Mouse (Mus musculus): ENCODE data around the gene Purb.

Gene Purb

DNA sequence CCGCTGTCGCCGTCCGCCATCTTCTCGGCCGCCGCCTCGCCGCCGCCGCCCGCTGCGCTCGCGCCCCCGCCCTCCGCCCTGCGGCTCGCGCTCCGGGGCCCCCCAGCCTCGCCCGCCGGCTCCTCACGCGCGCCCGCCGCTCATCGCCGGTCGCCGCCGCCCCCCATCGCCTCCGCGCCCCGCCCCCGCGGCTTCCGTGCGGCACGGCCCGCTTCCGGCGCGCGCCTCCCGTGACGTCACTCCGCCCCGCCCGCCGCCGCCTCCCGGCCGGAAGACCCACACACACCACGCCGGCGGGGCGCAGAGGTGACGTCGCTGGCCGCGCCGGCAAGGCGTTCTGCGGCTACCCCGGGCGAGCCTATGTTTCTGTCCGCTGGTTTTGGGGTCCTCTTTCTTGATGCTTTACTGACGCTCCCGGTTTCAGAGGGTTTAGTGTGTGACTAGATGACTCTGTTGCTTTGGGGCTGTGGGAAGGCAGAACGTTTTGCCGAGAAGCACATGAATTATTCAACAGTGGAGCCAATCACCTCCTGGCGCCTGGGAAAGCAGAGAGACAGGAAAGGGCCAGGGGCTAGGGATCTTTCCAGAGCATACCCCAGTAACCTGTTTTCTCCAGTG, at the start of gene Purb:
Gene Purb (minus strand): TSS at position 51 of the 618 bp plus-strand sequence.
- peak; percentile 91 for DNase-seq (ENCODE audit: low read depth)

DNA sequence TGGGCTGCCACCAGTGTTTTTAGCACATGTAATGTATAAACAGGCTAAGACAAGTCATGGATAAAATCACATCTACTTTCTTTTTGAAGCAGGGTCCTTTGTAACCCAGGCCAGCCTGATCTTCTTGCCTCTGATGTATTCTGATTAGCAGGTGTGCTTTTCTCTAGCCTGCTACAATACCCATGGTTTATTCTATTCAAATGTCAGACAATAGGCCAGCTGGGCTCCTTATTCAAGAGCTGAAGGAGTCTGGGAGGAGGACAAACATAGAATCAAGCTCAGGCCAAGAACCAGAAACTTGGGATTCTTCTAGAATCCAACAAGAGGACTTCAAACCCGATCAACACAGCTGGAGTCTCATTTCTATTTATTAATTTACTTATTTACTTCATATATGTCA, 49.5 kb upstream of the Purb start:
- DNase-seq (ENCODE audit: low read depth), result no peak

DNA sequence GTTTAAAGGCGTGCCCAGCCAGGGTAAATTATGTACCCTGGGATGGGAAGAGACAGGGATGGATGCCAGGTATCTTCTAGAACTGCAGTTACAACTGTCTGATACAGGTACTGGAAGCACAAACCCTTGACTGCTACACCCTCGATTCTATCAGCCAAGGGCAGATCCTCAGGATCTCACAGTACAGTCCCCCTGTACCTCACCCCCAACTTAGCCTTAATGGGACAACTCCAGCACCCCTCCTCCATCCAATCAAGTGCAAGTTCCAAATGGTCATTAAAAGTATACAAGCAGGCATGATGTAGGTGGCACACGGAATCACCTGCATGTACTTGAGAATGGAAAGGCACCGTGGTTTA, 49.1 kb upstream of the Purb start:
- DNase-seq (ENCODE audit: low read depth), result no peak

DNA sequence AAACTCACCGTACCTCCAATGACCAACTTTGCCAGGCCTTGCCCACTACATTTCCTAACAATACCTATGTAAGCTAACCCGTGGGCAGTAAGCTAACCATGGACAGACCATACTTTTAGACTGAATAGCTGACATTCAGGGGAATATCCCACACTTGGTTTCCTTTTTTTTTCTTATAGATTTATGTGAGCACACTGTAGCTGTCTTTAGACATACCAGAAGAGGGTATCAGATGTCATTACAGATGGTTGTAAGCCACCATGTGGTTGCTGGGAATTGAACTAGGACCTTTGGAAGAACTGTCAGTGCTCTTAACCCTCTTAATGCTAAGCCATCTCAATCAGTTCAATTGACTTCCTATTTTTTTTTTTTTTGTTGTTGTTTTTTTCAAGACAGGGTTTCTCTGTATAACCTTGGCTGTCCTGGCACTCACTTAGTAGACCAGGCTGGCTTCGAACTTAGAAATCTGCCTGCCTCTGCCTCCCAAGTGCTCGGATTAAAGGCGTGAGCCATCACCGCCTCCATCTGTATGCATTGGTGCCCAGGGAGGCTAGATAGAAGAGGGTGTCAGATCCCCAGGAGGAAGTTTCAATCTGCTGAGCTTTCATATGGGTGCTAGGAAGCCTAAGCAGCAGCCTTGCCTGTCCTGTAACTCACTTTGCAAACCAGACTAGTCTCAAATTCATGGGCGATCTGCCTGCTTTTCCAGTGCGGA, 48.6 kb upstream of the Purb start:
- no peak for DNase-seq (ENCODE audit: low read depth)

DNA sequence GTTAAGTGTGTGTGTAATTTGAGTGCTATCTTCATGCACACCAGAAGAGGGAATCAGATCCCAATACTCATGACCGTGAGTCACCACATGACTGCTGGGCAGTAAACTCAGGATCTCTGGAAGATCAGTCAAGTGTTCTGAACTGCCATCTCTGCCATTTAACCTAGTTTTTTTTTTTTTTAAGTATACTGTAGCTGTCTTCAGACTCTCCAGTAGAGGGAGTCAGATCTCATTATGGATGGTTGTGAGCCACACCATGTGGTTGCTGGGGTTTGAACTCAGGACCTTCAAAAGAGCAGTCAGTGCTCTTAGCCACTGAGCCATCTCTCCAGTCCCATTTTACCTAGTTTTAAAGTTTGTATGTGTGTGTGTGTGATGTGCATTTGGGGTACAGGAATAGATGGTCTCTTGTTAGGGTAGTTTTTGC, 48.0 kb upstream of the Purb start:
- peak; percentile 47 for DNase-seq (ENCODE audit: low read depth)

DNA sequence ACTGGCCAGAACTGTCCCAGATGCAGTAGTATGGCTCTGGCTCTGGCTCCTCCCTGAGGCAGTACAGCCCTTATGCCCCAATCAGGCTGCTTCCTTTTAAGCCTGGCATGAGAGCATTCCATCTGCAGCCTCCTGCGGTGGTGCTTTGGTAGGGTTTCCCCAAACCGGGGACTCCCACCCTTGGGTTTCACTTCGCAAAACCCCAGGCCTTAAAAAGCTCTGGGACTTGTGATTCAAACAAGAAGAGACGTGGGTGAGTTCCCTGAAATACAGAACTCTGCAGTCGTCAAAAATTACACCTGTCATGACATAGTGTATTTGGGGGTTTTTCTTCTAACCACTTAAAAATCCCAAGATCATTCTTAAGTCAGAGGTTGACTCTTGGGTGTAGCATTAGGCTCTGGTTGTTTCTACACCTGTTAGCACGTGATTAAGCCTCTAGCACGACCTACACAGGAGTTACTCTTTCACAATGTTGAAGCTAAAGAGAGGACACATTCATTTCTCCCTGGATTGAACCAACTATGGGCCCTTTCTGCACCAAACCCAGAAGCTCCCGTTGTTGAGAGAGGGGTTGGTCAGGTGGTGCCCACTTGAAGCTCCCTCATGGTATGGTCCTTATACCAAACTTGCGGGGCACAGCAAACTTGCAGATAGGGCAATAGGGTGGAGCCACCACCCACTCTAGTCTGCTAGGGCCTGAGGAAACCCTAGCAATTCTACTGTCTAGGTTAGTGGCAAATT, 47.2 kb upstream of the Purb start:
- DNase-seq (ENCODE audit: low read depth), result peak; percentile 53

DNA sequence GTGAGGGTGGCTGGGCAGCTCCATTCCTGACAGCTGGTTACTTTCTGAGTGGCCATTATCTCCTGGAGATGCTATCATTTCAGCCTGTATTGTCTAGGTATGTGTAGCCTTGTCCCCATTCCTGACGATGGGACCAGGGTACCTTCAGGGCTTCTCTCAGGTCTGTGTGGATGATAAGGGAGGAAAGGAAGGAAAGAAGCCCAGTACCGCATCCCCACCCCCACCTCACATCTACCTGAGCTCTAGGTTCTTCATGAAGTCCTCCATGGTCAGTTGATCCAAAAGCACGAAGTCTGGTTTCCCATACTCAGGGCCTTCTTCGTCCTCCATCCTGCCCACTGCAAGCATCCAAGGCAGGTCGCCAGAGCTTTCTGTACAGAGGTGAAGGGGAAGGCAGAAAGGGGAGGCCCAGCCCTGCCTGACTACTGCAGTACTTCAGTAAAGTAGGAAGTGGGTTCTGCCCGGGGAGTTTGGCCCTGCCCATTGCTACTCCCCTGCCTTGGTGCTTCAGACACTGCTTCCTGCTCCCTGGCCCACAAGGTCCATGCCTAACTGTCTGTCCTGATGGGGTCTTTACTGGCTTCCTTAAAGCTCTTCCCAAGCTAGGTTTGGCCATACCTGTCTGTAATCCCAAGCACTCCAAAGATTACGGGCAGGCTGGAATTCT, 44.9 kb upstream of the Purb start, which contains the start of gene Myo1g:
Gene Myo1g (minus strand): TSS at position 459 of the 667 bp plus-strand sequence.
- DNase-seq (ENCODE audit: low read depth), result peak; percentile 74

DNA sequence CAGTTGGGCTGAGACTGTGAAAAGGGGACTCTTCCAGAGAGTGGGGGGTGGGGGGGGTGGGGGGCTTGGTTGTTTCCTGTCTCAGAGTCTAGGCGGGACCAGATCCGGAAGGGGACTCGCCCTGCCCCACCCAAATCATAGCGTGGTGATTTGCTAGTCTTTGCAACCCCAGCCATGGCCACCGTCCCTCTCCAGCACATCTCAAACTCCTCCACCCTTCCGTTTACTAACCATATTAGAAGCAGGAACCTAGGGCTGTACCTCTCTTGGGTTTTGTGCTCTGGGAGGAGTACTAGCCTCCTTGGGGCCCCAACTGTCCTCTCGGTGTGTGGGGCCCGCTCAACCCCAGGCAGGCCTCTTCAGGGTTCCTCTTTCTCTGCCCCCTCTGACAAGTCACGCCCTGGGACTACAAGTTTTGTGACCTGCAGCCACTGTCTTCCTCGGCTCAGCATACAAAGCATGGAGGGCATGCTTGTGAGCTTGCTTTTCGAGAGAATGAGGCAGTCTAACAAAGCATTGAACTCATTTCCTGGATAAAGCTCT, 43.8 kb upstream of the Purb start:
- DNase-seq (ENCODE audit: low read depth), result peak; percentile 42

DNA sequence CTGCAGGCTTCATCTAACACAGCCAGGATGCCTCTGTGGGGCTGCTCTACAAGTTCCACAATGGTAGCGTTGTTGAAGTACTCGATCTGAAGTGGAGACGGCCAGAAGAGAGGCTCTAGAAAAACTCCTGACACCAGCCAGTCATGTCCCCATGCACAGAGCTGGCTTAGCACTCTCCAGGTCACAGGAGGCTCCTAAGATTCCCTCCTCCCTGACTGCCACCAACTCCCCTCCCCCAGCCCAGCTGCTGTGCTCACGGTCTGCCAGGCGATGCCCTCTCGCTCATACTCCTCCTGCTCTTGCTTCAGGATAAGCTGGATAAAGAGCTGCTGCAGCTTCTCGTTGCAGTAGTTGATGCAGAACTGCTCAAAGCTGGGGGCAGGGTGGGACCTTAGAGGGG, 39.1 kb upstream of the Purb start:
- no peak for DNase-seq (ENCODE audit: low read depth)

DNA sequence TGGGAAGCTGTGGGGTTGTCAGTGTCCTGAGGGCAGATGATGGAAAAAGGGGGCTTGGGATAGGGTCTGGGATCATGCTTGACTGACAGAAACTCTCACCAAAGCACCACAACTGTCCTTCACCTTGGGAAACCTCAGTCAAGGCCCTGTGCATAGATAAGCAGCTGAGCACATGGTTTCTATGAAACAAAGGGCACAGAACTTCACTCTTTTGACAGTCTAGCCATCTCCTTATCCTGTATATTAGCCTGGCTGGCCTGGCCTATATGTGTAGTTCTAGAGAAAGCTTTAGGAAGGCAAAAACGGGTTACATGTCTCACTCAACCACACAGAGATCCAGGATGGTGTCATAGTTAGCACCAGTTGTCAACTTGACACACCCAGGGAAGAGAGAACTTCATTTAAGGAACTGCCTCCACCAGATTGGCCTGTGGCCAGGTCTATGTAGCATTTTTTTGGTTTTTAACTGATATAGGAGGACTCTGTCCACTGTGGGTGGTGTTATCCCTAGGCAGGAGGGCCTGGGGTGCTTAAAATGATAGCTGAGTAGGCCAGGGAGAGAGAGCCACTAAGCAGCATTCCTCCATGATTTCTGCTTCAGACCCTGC, 32.7 kb upstream of the Purb start:
- DNase-seq (ENCODE audit: low read depth), result no peak

DNA sequence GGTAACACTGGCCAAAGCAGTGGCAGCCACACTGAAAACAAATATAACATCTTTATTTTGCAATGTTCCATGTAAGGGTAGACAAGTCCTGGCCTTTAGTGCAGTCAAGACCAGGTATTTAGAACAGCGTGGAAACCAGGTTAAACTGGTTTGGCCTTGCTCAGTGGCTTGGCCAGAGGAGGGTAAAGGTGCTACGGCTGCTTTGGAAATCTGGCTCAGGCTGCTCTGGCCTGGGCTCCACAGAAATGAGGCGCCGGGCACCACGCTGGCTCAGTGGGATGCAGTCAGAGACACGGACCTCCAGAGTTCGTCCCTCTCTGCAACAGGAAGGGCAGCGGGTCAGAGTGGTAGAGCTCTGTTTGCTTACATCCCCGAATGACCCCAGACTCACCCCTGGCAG, 30.8 kb upstream of the Purb start:
- no peak for DNase-seq (ENCODE audit: low read depth)

DNA sequence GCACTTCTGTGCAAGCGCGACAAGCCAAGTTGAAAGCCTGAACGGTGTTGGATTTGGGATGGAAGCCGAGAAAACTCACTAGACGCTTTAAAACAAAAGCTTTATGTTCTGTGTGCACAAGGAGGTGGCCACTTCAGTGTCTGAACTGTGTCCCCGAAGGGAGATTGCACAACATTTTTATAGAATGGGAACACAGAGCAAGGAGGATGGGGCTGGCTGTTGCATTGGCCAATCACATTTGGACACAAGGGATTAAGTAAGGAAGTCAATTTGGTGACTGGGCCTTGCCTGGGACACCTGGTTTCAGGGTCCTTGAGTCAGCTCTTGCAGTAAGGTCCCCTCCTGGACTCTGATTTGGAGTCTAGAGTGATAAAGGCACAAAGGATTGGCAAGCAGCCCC, 29.0 kb upstream of the Purb start:
- DNase-seq (ENCODE audit: low read depth), result no peak

DNA sequence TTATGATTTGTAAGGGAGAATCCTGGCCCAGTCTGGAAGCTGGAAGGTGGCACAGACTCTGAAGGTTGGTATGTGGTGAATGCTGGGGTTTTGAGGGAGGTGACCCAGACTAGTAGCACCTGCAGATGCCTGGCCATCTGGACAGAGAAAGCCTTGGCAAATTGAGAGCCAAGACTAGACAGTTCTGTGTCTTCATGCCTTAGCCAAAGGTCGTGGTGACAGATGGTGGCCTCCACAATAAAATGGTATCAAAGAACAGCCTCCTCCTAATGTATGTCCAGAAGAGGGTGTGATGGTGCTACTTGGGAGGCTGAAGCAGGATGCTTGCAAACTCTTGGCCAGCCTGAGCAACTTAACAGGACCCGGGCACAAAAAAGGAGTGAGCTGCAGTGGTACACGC, 28.5 kb upstream of the Purb start:
- DNase-seq (ENCODE audit: low read depth), result no peak

DNA sequence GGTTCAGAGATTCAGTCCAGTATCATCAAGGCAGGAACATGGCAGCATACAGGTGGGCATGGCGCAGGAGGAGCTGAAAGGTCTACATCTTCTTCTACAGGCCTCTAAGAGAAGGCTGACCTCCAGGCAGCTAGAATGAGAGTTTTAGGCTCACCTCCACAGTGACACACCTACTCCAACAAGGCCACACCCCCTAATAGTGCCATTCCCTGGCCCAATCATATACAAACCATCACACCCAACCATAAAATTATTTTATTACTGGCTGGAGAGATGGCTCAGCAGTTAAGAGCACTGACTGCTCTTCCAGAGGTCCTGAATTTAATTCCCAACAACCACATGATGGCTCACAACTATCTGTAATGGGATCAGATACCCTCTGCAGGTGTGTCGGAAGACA, 26.8 kb upstream of the Purb start:
- no peak for DNase-seq (ENCODE audit: low read depth)

DNA sequence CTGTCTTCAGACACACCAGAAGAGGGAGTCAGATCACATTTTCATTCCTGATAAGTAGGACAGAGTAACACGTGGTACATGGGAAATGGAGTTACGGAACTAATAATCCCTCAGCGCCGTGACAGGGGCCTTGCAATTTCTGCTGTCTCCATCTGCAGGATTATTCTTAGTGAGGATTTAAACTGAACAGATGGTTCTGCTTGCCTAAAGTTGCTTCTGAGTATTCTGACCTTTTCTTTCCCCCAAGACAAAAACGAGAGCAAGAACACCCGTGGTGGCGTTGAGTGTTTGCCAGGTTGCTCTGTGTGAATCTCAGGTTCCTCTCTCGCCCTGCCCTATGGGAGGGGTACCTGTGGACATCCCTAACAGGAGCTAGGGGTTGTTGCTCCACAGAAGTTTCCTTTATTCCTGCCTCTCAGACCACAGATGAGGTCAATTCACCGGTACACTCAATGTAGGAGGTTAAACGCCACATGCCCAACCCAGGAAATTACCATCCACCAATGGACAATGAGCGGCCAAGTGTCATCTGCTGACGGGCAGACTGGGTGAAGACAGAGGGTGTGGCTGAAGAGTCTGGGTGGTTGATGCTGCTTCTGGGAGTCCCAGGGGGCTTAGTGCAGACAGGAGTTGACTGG, 21.7 kb upstream of the Purb start:
- DNase-seq (ENCODE audit: low read depth), result peak; percentile 41

DNA sequence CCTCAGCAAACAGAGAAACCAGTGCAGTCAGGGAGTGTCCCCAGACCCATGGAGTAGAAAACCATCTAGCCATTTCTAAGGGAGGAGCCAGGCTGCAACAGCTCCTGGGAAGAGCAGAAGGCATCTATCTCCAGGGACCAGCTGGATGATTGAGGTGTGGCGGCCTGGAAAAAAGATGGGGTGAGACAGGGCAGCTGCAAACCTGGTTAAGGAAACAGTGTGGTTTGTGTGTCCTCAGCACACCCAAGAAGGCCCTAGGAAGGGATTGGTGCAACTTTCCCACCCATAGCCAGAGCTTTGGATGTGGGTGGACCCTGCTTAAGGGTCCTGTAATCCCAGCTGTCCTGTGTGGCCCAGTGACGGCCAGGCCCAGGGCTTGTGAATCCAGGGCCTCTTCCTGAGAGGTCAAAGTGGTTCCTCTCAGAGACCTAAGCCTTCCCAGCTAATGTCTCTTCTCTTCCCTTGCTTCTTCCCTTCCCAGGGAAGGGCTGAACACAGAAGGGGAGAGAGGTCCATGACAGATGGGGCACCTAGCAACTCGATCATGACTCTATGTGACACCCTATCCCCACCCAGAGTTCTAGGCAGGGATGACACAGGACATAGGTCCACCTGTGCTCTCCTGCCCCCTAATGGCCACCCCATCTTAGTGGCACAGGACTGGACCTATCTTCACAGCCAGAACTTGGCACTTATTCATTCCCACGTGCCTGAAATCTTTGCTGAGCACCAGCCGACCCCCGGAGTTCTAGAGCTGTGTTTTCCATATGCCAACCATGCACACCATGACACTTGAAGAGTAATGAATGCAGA, 14.2 kb upstream of the Purb start:
- DNase-seq (ENCODE audit: low read depth), result peak; percentile 70

DNA sequence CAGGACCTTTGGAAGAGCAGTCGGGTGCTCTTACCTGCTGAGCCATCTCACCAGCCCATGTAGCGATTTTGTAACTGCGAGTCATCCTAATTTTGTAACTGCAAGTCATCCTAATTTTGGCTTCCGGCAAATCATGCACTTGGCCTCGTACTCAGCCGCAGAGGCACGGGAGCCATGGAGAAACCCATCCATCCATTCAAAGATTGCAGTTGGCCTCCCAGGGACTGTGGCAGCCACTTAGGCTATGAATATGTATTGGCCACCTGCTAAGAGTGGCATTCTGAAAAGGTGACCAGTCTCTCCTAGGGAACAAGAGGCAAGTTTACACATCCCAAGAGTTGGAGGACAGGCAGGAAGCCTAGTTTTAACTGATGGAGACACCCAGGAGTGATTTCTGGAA, 13.5 kb upstream of the Purb start:
- DNase-seq (ENCODE audit: low read depth), result no peak

DNA sequence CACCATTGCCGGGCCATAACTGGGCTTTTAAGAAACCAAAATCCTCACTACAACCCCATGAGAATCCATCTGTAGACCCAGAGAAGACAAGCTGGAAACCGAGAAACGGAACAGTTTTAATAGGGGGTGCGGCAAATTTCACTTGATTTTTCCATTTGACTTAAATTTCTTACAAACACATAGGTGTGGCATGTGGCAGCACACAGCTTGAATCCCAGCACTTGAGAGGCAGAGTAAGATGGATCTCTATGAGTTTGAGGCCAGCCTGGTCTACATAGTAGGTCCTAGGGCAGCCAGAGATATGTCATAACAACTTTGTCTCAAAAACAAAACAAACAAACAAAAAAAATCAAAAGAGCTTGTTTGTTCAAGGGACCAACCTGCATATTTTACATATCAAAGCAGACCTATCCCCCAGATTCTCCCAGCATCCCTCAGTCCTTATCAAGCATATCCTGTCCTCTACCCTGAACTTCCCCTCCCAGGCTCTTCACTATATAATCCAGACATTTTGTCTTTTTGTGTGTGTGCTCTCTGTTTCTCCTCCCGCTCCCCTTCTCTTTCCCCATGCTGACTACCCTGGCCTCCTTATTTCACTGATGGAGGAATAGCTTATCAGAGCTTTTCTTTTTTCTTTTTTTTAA, 12.4 kb upstream of the Purb start:
- DNase-seq (ENCODE audit: low read depth), result no peak

DNA sequence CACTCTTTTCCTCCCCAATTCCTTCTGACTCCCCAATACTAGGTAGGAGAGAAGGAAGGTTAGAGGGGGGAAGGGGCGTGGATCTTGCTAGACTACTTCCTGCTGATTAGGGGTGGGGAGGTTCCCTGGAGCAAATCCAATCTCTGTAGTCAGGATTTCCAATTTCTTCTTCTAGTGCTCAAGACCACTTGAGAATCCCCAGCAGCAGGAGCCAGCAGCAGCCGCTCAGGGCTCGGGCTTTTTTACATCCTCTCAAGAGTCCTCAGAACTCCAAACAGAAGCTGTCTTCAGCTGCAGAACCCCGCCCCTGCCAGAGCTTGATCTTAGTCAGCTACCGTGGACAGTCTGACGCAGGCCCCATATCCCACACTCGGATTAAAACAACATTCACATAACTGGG, 11.8 kb upstream of the Purb start:
- no peak for DNase-seq (ENCODE audit: low read depth)

DNA sequence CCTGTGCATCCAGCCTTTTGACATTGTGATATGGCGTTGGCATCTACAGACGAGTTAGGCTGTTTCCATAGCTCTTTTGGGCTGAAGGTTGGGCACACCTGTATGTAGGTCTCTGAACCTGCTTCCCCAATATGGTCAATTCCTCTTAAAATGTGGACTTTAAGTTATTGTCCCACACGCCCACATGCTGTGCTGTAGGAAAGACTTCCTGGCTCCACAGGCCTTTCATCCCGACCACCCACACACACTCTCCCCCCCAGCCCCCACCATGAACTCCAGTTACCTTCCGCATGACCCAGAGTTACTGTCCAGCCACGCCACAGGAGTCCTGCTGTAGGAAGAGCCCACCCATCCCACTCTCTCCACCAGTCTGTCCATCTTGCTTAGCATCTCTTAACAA, 11.2 kb upstream of the Purb start:
- DNase-seq (ENCODE audit: low read depth), result no peak

Measured in naive thymus-derived CD4-positive, alpha-beta T cell, adult 2 months (primary cell).